Mouse (Mus musculus) mouse trophoblast stem cell (cell line): ENCODE measurements around the gene Ssxb5.
"Not testable (repeated sequence)": the region's sequence is repeated elsewhere in the genome, so short reads cannot be mapped to it uniquely, and the experiment has no call there.

Experiments used
- in situ Hi-C, 2 experiments: fragments of 300-500 bp; cut with MseI, MboI; formaldehyde crosslinking; loops; 2 replicates in 1 of 2; 3 replicates in 1 of 2; pipeline ENCODE4 v1.15.1; 2025

Gene Ssxb5

GRCm38 (mm10) chrX:8803391-8803790 is at the start of gene Ssxb5:
Ssxb5 (plus strand) TSS chrX:8803691.
- in situ Hi-C loops, result not testable (repeated sequence)

GRCm38 (mm10) chrX:8832043-8832442 is 28.6 kb downstream of the Ssxb5 start:
- in situ Hi-C loops, result loop anchor here in 1 of 2 experiments (25.0 kb wide), 1 partner anchor 105 kb away; no protein-coding TSS in a partner anchor

- in situ Hi-C loops, result loop anchor here in 1 of 2 experiments (25.0 kb wide), 1 partner anchor 94 kb away; no protein-coding TSS in a partner anchor
Measured at GRCm38 (mm10) chrX:8843694-8844093, 40.2 kb downstream of the Ssxb5 start, which contains the start of gene Gm6592. Gm6592 (plus strand) TSS chrX:8843994.

- in situ Hi-C loops, result no loop called here
Measured at GRCm38 (mm10) chrX:8852486-8852885, 49.0 kb downstream of the Ssxb5 start.
